Mouse (Mus musculus): ENCODE measurements around the gene Nhsl1. TPM values are rescaled to one million over a fixed set of nuclear protein-coding genes. Genes with fewer than 3 reads are reported as not detected.
A peak's percentile ranks its signal among the peaks of the same experiment; 100 is the strongest.

Nhsl1 gene
- 1 to 10 TPM; 2.9 to 3.1 TPM for total RNA-seq (2021)
- long read RNA-seq, experiment 1, result 0 reads
- long read RNA-seq, experiment 2, result 0 reads

- DNase-seq (ENCODE audit: low spot score in 2 of 2), result peak; percentile 64 to 72
These were observed at the start of gene Nhsl1 for GRCm38 (mm10) chr10:18318916-18319481. Nhsl1 (plus strand) TSS chr10:18318985.

DNA sequence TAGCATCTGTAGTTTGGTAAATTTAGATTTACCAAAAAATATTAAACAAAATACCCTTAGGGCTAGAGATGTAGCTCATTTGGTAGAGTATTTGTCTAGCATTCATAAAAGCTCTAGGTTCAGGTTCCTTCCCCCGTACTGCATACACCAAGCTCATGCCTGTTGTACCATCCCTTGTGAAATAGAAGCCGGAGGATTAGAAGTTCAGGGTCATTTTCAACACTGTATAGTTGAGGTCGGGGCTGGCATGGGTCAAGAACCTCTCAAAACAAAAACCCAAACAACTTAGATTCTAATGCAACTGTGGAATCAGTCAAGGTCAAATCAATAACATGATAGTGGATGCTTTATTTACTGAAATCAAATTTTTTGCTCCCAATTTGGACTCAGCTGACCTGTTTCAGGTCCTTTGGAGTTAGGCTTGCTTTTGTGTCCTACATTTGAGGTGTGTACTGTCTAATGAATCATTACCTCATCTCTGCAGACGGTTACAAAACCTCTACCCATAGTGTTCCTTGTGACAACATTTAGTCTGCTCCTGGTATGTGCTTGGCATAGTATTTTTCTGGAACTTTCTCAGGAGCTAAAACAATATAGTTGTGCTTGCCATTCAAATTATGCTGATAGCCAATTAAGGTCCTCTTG, 42.6 kb upstream of the Nhsl1 start:
- DNase-seq (ENCODE audit: low spot score in 2 of 2), result no peak

DNA sequence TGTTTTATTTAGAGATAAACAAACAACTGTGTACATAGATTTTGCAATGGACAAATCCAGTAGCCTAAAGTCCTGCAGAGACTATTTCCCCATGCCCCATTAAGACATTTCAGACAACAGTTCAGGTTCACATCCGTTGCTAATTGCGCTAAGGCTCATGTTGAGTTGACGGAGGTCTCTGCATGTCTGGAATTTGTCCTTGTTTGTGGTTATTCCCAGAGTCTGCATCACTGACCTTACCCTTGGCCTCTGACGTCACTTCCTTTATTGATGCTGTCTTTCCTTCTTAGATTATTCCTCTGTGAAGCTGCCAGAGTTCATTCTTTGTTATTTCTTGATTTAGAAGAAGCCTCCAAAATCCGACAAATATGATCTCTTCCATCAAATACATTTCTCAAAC, 34.8 kb upstream of the Nhsl1 start:
- DNase-seq (ENCODE audit: low spot score in 2 of 2), result no peak

DNA sequence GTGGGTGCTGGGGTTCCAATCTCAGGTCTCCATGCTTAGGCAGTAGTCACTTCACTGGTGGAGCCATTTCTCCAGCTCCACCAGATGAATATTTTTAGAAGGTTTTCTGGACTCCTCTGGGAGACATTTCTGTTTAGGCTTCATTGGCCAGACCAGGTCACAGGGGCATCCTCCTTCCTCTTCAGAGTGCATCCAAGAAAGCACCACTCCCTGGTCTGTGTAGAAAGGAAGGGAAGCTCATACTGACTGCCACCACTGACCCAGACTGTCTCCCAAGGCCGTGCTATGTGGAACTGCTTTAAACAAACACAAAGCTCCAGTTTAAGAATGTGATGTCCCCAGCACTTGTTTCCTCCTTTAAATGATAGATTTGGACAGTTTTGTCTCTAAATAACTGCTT, 29.3 kb upstream of the Nhsl1 start:
- DNase-seq (ENCODE audit: low spot score in 2 of 2), result no peak

DNA sequence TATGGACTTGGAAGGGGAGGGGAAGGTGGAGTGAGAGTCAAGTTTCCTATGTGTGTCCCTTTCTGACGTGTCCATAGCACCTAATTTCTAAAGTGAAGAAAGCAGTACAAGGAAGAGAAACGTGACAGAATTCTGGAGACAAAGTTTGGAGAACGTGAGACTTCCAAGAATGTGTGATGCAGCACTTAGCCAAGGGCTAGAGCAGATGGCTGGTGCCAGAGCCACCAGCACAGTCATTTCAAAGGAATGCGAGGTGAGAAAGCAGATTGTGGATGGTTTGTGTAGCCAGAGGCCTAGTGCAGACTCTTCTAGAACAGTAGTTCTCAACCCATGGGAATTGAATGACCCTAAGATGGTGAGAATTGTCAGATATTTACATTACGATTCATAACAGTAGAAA, 13.7 kb upstream of the Nhsl1 start:
- no peak for DNase-seq (ENCODE audit: low spot score in 2 of 2)

DNA sequence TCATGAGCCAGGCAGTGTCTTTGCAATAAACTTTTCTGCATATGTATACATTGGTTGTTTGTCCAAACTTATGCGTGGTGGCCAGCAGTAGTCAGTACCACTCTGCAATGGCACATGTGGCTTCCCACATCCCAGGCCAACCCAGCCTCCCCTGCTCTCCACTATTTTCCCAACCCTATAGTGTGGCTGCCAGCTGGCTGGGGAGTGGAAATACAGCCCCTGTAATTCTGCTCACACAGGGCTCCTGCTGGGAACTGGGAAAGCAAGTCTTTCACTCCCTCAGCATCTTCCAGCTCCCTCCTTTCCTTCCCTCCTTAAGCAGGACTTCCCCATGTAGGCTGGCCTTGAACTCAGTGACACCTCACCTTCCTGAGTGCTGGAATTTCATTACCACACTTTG, 3.7 kb upstream of the Nhsl1 start:
- no peak for DNase-seq (ENCODE audit: low spot score in 2 of 2)

- no peak for DNase-seq (ENCODE audit: low spot score in 2 of 2)
These were observed 1.3 kb upstream of the Nhsl1 start for GRCm38 (mm10) chr10:18317521-18317920.

DNA sequence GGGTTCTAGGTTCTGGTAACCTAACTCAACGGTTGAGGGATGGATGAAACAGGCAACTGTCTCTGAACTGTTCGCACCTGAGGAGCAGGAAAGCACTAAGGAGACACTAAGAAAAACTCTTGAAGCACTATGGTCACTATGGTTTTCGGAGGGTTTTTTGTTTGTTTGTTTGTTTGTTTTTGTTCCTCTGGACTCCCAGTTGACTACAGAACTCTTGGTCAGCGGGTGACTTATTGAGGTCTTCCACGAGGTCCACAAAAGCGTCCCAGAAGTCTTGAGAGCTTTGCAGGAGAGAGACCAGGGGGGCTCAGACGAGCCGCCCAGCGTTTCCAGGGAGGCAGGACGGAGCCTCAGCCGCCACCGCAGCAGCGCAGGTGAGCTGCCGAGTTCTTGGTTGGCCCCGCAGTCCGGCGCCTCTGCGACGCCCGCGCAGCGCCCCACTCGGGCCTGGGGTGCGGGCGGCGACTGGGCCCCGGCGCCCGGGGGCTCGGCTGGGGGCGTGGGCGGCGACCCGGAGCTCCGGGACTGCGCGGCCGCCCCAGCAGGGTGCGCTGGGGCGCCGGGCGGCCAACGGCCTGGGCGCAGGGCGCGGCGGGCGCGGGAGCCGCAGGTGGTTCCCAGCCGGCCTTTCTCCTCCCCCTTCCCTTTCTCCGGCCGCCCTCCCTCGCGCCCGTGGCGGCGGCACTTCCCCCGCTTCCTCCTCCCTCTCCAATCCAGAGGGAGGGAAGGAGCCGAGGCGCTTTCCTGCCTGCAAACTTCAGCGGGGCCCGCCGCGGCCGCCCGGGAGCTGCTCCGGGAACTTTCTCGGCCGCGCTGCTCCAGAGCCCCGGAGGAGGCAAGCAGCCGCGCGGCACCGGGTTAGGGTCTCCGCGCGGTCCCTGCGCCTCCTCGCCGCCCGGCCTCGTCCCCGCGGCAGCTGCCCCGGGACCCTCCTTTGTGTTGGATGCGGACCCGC, 547 bp upstream of the Nhsl1 start:
- DNase-seq (ENCODE audit: low spot score in 2 of 2), result peak; percentile 63 to 66

GRCm38 (mm10) chr10:18319691-18320090, 906 bp downstream of the Nhsl1 start:
- no peak for DNase-seq (ENCODE audit: low spot score in 2 of 2)

DNA sequence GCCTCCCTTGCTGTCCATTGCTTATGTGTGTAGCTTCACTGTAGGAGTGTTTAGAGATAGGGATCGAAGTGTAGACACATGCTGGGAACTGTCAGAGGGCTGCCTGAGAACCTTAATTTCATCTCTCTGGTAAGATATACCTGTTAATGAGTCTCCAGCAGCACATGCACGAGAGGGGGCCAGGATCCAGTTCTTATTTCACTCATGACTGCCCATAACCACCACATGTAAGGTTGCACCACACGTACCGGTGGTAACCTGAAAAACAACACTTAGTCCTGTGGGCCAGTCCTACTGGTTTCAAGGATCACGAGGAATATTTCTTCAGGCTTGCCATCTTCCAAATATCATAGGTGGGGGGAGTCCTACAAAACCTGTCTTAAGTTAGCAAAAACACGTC, 3.1 kb downstream of the Nhsl1 start:
- no peak for DNase-seq (ENCODE audit: low spot score in 2 of 2)

DNA sequence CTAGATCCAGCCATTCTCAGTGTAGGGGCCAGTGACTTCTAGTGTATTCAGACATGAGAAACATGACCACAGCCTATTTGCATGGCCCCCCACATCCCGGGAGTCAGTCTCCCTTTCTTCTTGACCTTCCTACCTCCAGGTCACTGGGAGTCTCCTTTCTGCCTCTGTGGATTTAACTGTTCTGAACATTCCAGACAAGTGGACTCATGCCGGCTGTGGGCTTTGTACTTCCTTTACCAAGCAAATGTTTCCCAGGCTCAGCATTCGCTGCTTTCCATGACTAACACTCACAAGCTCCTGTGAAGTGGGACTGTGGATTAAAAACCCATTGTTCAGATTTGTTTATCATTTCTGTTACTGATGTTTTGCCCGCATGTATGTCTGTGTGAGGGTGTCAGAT, 4.9 kb downstream of the Nhsl1 start:
- DNase-seq (ENCODE audit: low spot score in 2 of 2), result no peak

DNA sequence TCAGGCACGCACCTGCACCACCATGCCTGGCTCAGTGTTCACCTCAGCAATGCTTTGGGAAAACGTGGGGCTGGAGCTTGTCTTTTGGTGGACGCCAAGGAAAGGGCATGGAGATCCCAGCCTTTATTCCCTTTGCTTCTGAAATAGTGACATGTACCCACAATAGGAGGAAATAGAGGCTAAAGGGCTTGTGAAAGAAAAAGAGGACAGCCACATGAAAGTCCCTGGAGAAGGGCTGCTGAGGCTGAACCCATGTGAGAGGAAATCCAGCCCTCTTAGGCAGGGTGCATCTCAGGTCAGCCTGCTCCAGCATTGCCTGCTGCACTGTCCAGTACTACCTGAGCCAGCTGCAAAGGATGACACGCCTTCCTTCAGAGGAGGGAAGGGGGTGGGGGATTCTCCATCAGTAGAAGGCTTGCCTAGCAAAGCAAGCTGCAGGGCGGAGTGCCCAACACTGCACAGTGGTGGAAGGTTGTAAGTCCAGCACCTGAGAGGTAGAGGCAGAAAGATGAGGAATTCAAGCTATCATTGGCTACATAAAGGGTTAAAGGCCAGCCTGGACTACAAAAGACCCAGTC, 9.6 kb downstream of the Nhsl1 start:
- no peak for DNase-seq (ENCODE audit: low spot score in 2 of 2)

- DNase-seq (ENCODE audit: low spot score in 2 of 2), result peak; percentile 59 to 71
These were observed 10.6 kb downstream of the Nhsl1 start for GRCm38 (mm10) chr10:18329096-18330038.

DNA sequence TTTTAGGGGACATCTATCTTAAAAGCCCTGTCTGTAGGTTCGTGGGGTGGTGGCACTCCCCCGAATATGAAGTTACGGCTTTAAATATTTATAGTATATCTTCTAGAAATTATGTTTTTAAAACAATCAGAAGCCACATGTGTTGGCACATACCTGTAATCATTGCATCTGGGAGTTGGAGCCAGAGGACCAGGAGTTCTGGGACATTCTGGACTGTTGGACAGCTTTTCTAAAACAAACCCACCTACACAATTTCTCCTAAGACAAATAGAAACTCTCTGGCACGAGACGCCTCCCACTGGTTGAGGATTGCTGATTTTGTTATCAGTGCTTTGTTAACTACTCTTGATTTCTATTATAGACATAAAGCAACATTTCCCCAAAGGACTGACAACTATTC, 11.7 kb downstream of the Nhsl1 start:
- DNase-seq (ENCODE audit: low spot score in 2 of 2), result no peak

GRCm38 (mm10) chr10:18333575-18333974, 14.8 kb downstream of the Nhsl1 start:
- DNase-seq (ENCODE audit: low spot score in 2 of 2), result no peak

DNA sequence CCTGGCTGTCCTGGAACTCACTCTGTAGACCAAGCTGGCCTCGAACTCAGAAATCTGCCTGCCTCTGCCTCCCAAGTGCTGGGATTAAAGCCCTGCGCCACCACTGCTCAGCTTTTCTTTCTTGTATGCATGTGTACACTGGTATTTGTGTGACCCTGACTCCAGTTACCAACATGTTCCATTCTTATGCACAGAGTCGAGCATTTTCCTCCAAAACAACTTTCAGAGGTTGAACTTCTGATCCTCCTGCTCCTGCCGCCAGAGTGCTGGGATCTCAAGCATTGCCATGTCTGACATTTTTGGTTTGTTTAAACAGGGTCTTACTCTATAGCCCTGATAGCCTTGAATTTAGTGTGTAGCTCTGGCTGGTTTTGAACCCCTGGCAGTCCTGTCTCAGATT, 15.4 kb downstream of the Nhsl1 start:
- DNase-seq (ENCODE audit: low spot score in 2 of 2), result no peak

DNA sequence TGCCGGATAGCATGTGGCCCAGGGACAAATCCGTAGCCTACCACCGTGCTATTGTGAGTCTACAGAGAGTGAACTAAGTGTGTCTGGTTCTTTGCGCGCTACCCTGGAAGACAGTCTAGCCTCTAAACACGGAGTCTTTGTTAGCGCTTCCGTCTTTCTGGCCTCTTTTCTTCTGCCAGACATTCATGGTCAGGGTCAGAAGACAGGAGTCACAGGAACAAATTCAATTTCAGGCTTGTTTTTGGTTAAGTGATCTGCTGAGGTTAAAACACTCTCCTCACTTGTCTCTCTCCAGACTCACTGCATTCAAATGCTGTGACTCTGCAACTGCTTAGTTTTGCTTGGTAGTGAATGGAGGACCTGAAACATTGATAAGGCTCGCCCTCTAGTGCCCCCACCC, 15.9 kb downstream of the Nhsl1 start:
- no peak for DNase-seq (ENCODE audit: low spot score in 2 of 2)

DNA sequence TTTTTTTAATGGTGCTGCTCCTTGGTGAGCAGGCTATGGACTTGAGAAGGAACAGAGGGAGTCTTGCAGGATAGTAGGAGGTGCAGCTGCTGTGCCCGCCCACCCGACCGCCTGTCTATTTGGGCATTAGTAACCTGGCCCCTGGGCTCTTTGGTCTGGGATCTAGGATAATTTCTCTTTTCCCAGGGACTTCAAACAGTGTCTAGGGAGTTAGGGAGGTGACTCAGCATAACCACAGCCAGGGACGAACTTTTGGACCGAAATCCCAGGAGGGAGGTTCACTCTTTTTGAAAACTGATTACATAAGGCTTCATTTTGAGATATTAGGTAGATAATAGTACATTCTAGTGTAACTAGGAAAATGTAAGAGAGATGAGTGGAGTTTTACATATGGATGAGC, 18.9 kb downstream of the Nhsl1 start:
- no peak for DNase-seq (ENCODE audit: low spot score in 2 of 2)

- no peak for DNase-seq (ENCODE audit: low spot score in 2 of 2)
These were observed 20.6 kb downstream of the Nhsl1 start for GRCm38 (mm10) chr10:18339386-18339785.

- no peak for DNase-seq (ENCODE audit: low spot score in 2 of 2)
These were observed 22.1 kb downstream of the Nhsl1 start for GRCm38 (mm10) chr10:18340930-18341329.
